Mouse (Mus musculus): ENCODE data around the gene Gse1.

DNA sequence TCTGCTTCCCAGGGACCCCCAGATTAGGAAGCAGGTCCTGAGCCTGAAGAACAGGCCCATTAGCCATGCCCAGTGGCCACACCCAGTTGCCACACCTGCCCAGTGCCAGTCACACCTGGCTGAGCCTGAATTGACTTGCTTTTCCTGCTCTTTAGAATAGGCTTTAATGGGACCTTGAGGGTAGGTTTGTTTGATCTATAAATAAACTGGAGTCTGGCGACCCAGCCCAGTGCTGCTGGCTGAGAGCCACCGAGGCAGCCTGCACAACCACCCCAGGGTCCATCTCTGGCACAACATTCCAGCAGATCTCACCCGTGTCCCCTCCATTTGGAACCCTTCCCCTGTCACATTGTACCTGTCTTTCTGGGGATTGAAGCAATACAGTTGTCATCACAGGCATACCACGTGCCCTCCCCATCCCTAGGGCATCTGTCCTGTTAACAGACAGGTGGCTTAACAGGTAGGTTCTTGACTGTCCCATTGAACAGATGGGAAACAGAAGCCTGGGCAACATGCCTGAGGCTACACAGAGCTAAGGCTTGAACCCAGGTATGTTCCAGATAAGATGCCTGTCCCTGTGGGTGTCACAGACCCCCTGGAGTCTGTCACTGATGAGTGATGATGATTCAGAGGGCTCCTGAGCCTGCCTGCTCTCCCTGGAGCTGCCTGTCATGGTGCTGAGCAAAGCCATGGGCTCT is 214.2 kb downstream of the Gse1 start:
- no peak for TF ChIP-seq CTCF (IDR thresholded peaks at IDR 0.05; ENCODE audit: borderline replicate concordance, extremely low read depth, insufficient read depth, insufficient read length)
- TF ChIP-seq POLR2A (IDR thresholded peaks at IDR 0.05; ENCODE audit: borderline replicate concordance, extremely low read depth, insufficient read depth, insufficient read length, poor library complexity, severe bottlenecking) = no peak

All from brain, embryonic 14.5 days (tissue).